Mouse (Mus musculus): ENCODE results near the gene Spag7. TPM values are rescaled to one million over a fixed set of nuclear protein-coding genes. Genes with fewer than 3 reads are reported as not detected.

Gene Spag7
- polyA plus RNA-seq, 1 experiment = 20.2 TPM

GRCm38 (mm10) chr11:70650322-70651175 lies 18.7 kb downstream of the Spag7 start:
- H3K27ac ChIP-seq (ENCODE audit: insufficient read depth, low read length) = peak overlapping the region; percentile 92
- H3K4me3 ChIP-seq (ENCODE audit: extremely low read depth, insufficient read depth, insufficient read length) = peak overlapping the region; percentile 45
- DNase-seq (ENCODE audit: low read depth in 1 of 2, low spot score in 2 of 2) = peak; percentile 50 to 83
- H3K36me3 ChIP-seq (ENCODE audit: control insufficient read depth, insufficient read depth, low read length) = peaks cover 44% of the 10 kb centered on the region
- peaks cover 20% of the 10 kb centered on the region; the same call in 1 of the 2 replicates for H3K4me1 ChIP-seq (ENCODE audit: control insufficient read depth, insufficient read depth, insufficient read length)
- no peaks in the 10 kb centered on the region for H3K27me3 ChIP-seq (ENCODE audit: control insufficient read depth, insufficient read depth, low read length)
- TF ChIP-seq POLR2A (IDR thresholded peaks at IDR 0.05; ENCODE audit: low read depth, low read length) (no peak), CTCF (IDR thresholded peaks at IDR 0.05; ENCODE audit: extremely low read depth, insufficient read depth, insufficient read length, insufficient replicate concordance) (no peak)
- WGBS = 25% methylated on average over 12 of the region's 12 CpGs

- no peak for DNase-seq (ENCODE audit: low read depth in 1 of 2, low spot score in 2 of 2)
- 69% methylated on average over 8 of the region's 8 CpGs for WGBS
- H3K27me3 ChIP-seq (ENCODE audit: control insufficient read depth, insufficient read depth, low read length) = no peaks in the 10 kb centered on the region
- peaks cover 53% of the 10 kb centered on the region for H3K36me3 ChIP-seq (ENCODE audit: control insufficient read depth, insufficient read depth, low read length)
- H3K27ac ChIP-seq (ENCODE audit: insufficient read depth, low read length) = peak overlapping the region; percentile 57
- H3K4me3 ChIP-seq (ENCODE audit: extremely low read depth, insufficient read depth, insufficient read length) = peak overlapping the region; percentile 80; the same call in 1 of the 2 replicates
- peaks cover 20% of the 10 kb centered on the region; the same call in 1 of the 2 replicates for H3K4me1 ChIP-seq (ENCODE audit: control insufficient read depth, insufficient read depth, insufficient read length)
- TF ChIP-seq POLR2A (IDR thresholded peaks at IDR 0.05; ENCODE audit: low read depth, low read length) = no peak
- TF ChIP-seq CTCF (IDR thresholded peaks at IDR 0.05; ENCODE audit: extremely low read depth, insufficient read depth, insufficient read length, insufficient replicate concordance) = no peak
Measured at GRCm38 (mm10) chr11:70649185-70649734, 20.0 kb downstream of the Spag7 start.

- H3K36me3 ChIP-seq (ENCODE audit: control insufficient read depth, insufficient read depth, low read length) = peaks cover 50% of the 10 kb centered on the region
- no peaks in the 10 kb centered on the region for H3K27me3 ChIP-seq (ENCODE audit: control insufficient read depth, insufficient read depth, low read length)
- H3K4me3 ChIP-seq (ENCODE audit: extremely low read depth, insufficient read depth, insufficient read length) = peak overlapping the region; percentile 80
- H3K27ac ChIP-seq (ENCODE audit: insufficient read depth, low read length) = peak overlapping the region; percentile 92
- TF ChIP-seq CTCF (IDR thresholded peaks at IDR 0.05; ENCODE audit: extremely low read depth, insufficient read depth, insufficient read length, insufficient replicate concordance) (no peak), POLR2A (IDR thresholded peaks at IDR 0.05; ENCODE audit: low read depth, low read length) (no peak)
- no peak for DNase-seq (ENCODE audit: low read depth in 1 of 2, low spot score in 2 of 2)
- WGBS = 3% methylated on average over 4 of the region's 4 CpGs
- peaks cover 20% of the 10 kb centered on the region; the same call in 1 of the 2 replicates for H3K4me1 ChIP-seq (ENCODE audit: control insufficient read depth, insufficient read depth, insufficient read length)
Measured at GRCm38 (mm10) chr11:70648512-70648911, 20.7 kb downstream of the Spag7 start.

GRCm38 (mm10) chr11:70647716-70648420 lies 21.3 kb downstream of the Spag7 start:
- peak in 1 of 2 experiments; percentile 55 for DNase-seq (ENCODE audit: low read depth in 1 of 2, low spot score in 2 of 2)
- Histone ChIP-seq H3K4me1 (ENCODE audit: control insufficient read depth, insufficient read depth, insufficient read length) (peaks cover 20% of the 10 kb centered on the region; the same call in 1 of the 2 replicates), H3K27ac (ENCODE audit: insufficient read depth, low read length) (peak overlapping the region; percentile 92), H3K36me3 (ENCODE audit: control insufficient read depth, insufficient read depth, low read length) (peaks cover 44% of the 10 kb centered on the region), H3K4me3 (ENCODE audit: extremely low read depth, insufficient read depth, insufficient read length) (peak overlapping the region; percentile 80), H3K27me3 (ENCODE audit: control insufficient read depth, insufficient read depth, low read length) (no peaks in the 10 kb centered on the region)
- WGBS = 3% methylated on average over 28 of the region's 28 CpGs
- TF ChIP-seq POLR2A (IDR thresholded peaks at IDR 0.05; ENCODE audit: low read depth, low read length) (peak; percentile 43), CTCF (IDR thresholded peaks at IDR 0.05; ENCODE audit: extremely low read depth, insufficient read depth, insufficient read length, insufficient replicate concordance) (no peak)

GRCm38 (mm10) chr11:70646691-70647650 lies 22.2 kb downstream of the Spag7 start, which contains the start of the genes Rnf167 and Slc25a11:
Gene Rnf167 (plus strand): TSS chr11:70647235.
Gene Slc25a11 (minus strand): TSS chr11:70647479.
- peaks cover 35% of the 10 kb centered on the region for H3K36me3 ChIP-seq (ENCODE audit: control insufficient read depth, insufficient read depth, low read length)
- peak within 1 kb of the TSS; percentile 80 for H3K4me3 ChIP-seq (ENCODE audit: extremely low read depth, insufficient read depth, insufficient read length)
- DNase-seq (ENCODE audit: low read depth in 1 of 2, low spot score in 2 of 2) = peak; percentile 94 to 98
- peaks cover 20% of the 10 kb centered on the region; the same call in 1 of the 2 replicates for H3K4me1 ChIP-seq (ENCODE audit: control insufficient read depth, insufficient read depth, insufficient read length)
- TF ChIP-seq CTCF (IDR thresholded peaks at IDR 0.05; ENCODE audit: extremely low read depth, insufficient read depth, insufficient read length, insufficient replicate concordance) (no peak), POLR2A (IDR thresholded peaks at IDR 0.05; ENCODE audit: low read depth, low read length) (peak; percentile 86)
- H3K27ac ChIP-seq (ENCODE audit: insufficient read depth, low read length) = peak within 1 kb of the TSS; percentile 92
- H3K27me3 ChIP-seq (ENCODE audit: control insufficient read depth, insufficient read depth, low read length) = no peaks in the 10 kb centered on the region
- WGBS = under 1% methylated on average over 62 of the region's 63 CpGs

- DNase-seq (ENCODE audit: low read depth in 1 of 2, low spot score in 2 of 2) = no peak
- peaks cover 29% of the 10 kb centered on the region for H3K36me3 ChIP-seq (ENCODE audit: control insufficient read depth, insufficient read depth, low read length)
- no peaks in the 10 kb centered on the region for H3K27me3 ChIP-seq (ENCODE audit: control insufficient read depth, insufficient read depth, low read length)
- H3K4me1 ChIP-seq (ENCODE audit: control insufficient read depth, insufficient read depth, insufficient read length) = peaks cover 20% of the 10 kb centered on the region; the same call in 1 of the 2 replicates
- TF ChIP-seq POLR2A (IDR thresholded peaks at IDR 0.05; ENCODE audit: low read depth, low read length) (no peak), CTCF (IDR thresholded peaks at IDR 0.05; ENCODE audit: extremely low read depth, insufficient read depth, insufficient read length, insufficient replicate concordance) (no peak)
- H3K27ac ChIP-seq (ENCODE audit: insufficient read depth, low read length) = peak overlapping the region; percentile 90
- 26% methylated on average over 3 of the region's 3 CpGs for WGBS
- peak overlapping the region; percentile 79 for H3K4me3 ChIP-seq (ENCODE audit: extremely low read depth, insufficient read depth, insufficient read length)
Measured at GRCm38 (mm10) chr11:70646259-70646555, 23.0 kb downstream of the Spag7 start.
